Mouse (Mus musculus) liver, postnatal 0 days (tissue): ENCODE results near the gene Caln1. TPM values are rescaled to one million over a fixed set of nuclear protein-coding genes. Genes with fewer than 3 reads are reported as not detected.

ENCODE experiments used
- ATAC-seq: fragments of 200-750 bp; cut with Nextera tagmentation; 2 replicates; pipeline ENCODE4 v1.8.0; 2017; ENCODE audit warnings: mild to moderate bottlenecking, moderate library complexity
- DNase-seq: peaks from one replicate; pipeline ENCODE4 v3.0.0-alpha.2; 2016
- H3K27ac ChIP-seq: fragments of 300-500 bp; sonication (generic); 2 replicates; pipeline ENCODE4 v1.5.1; 2014; ENCODE audit warnings: antibody characterized with exemption, moderate library complexity, mild to moderate bottlenecking, low read depth
- H3K27me3 ChIP-seq: fragments of 300-500 bp; sonication (generic); 2 replicates; pipeline ENCODE4 v1.6.1; 2014; ENCODE audit warnings: low read length, control low read depth, mixed read lengths; ENCODE audit not compliant: insufficient read depth
- H3K36me3 ChIP-seq: fragments of 300-500 bp; sonication (generic); replicated peaks from 2 replicates; pipeline ENCODE4 v1.6.1; 2014; ENCODE audit warnings: mild to moderate bottlenecking, control low read depth, low read length, moderate library complexity, mixed read lengths; ENCODE audit not compliant: insufficient read depth
- H3K4me1 ChIP-seq: fragments of 300-500 bp; sonication (generic); 2 replicates; pipeline ENCODE4 v1.6.1; 2014; ENCODE audit warnings: antibody characterized with exemption, mild to moderate bottlenecking, control low read depth; ENCODE audit not compliant: insufficient read depth
- H3K4me2 ChIP-seq: fragments of 300-500 bp; sonication (generic); 2 replicates; pipeline ENCODE4 v1.6.1; 2014; ENCODE audit warnings: low read depth, mild to moderate bottlenecking, low read length, moderate library complexity, mixed read lengths
- H3K4me3 ChIP-seq: fragments of 300-500 bp; sonication (generic); 2 replicates; pipeline ENCODE4 v1.5.1; 2014; ENCODE audit warnings: low read depth, low read length
- H3K9ac ChIP-seq: fragments of 300-500 bp; sonication (generic); replicated peaks from 2 replicates; pipeline ENCODE4 v1.6.1; 2014; ENCODE audit warnings: mild to moderate bottlenecking, moderate library complexity
- H3K9me3 ChIP-seq: fragments of 300-500 bp; sonication (generic); 2 replicates; pipeline ENCODE4 v1.6.1; 2016; ENCODE audit warnings: mild to moderate bottlenecking, control low read depth, low read length, mixed read lengths
- CTCF ChIP-seq: sonication (generic); IDR thresholded peaks from 2 replicates; pipeline ENCODE4 v1.5.1; 2016; ENCODE audit warnings: antibody characterized with exemption, low read depth
- EP300 ChIP-seq: IDR thresholded peaks from 2 replicates; pipeline ENCODE4 v1.6.1; 2016; ENCODE audit warnings: antibody characterized with exemption, low read depth, mild to moderate bottlenecking
- WGBS: fragments of 180-500 bp; shearing (Covaris S2); extraction: QIAGEN DNeasy Blood & Tissue Kit; methylation state at CpG from one replicate; pipeline ENCODE4 v1.1.7; 2014; ENCODE audit not compliant: insufficient replicate concordance; 5-methylcytosine and 5-hydroxymethylcytosine counted together
- polyA plus RNA-seq: library from polyadenylated mRNA; unstranded; fragments of >200 nt; fragmentation: Nextera tagmentation; extraction: Ambion mirVana; gene quantifications from 2 replicates; pipeline ENCODE4 v1.2.1, GENCODE M21; 2015

Gene Caln1
- polyA plus RNA-seq, 1 experiment from 2014 or later, result 3.0 TPM

GRCm38 (mm10) chr5:130742171-130742570 is 372.9 kb downstream of the Caln1 start:
- H3K36me3 ChIP-seq, result no peaks in the 10 kb centered on the region
- H3K9me3 ChIP-seq, result no peaks in the 10 kb centered on the region
- no peaks in the 10 kb centered on the region for H3K27me3 ChIP-seq
- WGBS, result 79% methylated on average over 13 of the region's 13 CpGs
- TF ChIP-seq EP300 (no peak), CTCF (no peak)
- ATAC-seq (no peak), DNase-seq (no peak)
- no peak overlapping the region for H3K9ac ChIP-seq
- no peak overlapping the region for H3K4me3 ChIP-seq
- no peak overlapping the region for H3K27ac ChIP-seq
- H3K4me2 ChIP-seq, result no peak overlapping the region
- H3K4me1 ChIP-seq, result no peaks in the 10 kb centered on the region

GRCm38 (mm10) chr5:130757517-130757916 is 388.3 kb downstream of the Caln1 start:
- TF ChIP-seq EP300 (no peak), CTCF (peak; percentile 38; the same call in 1 of the 2 replicates)
- no peak overlapping the region for H3K4me3 ChIP-seq
- H3K27ac ChIP-seq, result no peak overlapping the region
- H3K4me2 ChIP-seq, result no peak overlapping the region
- H3K9ac ChIP-seq, result no peak overlapping the region
- ATAC-seq (no peak), DNase-seq (peak; percentile 14)
- H3K9me3 ChIP-seq, result no peaks in the 10 kb centered on the region; the same call in 1 of the 2 replicates
- no peaks in the 10 kb centered on the region for H3K27me3 ChIP-seq
- H3K4me1 ChIP-seq, result no peaks in the 10 kb centered on the region
- 80% methylated on average over 3 of the region's 3 CpGs for WGBS
- H3K36me3 ChIP-seq, result no peaks in the 10 kb centered on the region

GRCm38 (mm10) chr5:130765784-130766183 is 396.5 kb downstream of the Caln1 start:
- Histone ChIP-seq H3K27me3 (no peaks in the 10 kb centered on the region), H3K4me2 (no peak overlapping the region), H3K4me1 (no peaks in the 10 kb centered on the region), H3K36me3 (no peaks in the 10 kb centered on the region), H3K27ac (no peak overlapping the region), H3K9ac (no peak overlapping the region), H3K4me3 (no peak overlapping the region), H3K9me3 (no peaks in the 10 kb centered on the region)
- ATAC-seq, result no peak
- no peak for DNase-seq
- 89% methylated on average over 6 of the region's 6 CpGs for WGBS
- TF ChIP-seq EP300 (no peak), CTCF (no peak)

GRCm38 (mm10) chr5:130771061-130771741 is 401.9 kb downstream of the Caln1 start:
- H3K9ac ChIP-seq, result no peak overlapping the region
- H3K4me1 ChIP-seq, result no peaks in the 10 kb centered on the region
- no peaks in the 10 kb centered on the region for H3K36me3 ChIP-seq
- 73% methylated on average over 5 of the region's 5 CpGs for WGBS
- H3K27ac ChIP-seq, result no peak overlapping the region
- H3K4me3 ChIP-seq, result no peak overlapping the region
- ATAC-seq, result no peak
- no peaks in the 10 kb centered on the region for H3K27me3 ChIP-seq
- no peak for DNase-seq
- no peaks in the 10 kb centered on the region for H3K9me3 ChIP-seq
- TF ChIP-seq CTCF (no peak), EP300 (no peak)
- no peak overlapping the region for H3K4me2 ChIP-seq

- TF ChIP-seq CTCF (no peak), EP300 (no peak)
- H3K4me3 ChIP-seq, result no peak overlapping the region
- H3K9me3 ChIP-seq, result no peaks in the 10 kb centered on the region
- H3K27me3 ChIP-seq, result no peaks in the 10 kb centered on the region
- no peaks in the 10 kb centered on the region for H3K36me3 ChIP-seq
- H3K27ac ChIP-seq, result no peak overlapping the region
- no peaks in the 10 kb centered on the region for H3K4me1 ChIP-seq
- no peak overlapping the region for H3K4me2 ChIP-seq
- DNase-seq, result no peak
- ATAC-seq, result no peak
- WGBS, result 85% methylated on average over 6 of the region's 6 CpGs
- H3K9ac ChIP-seq, result no peak overlapping the region
Measured at GRCm38 (mm10) chr5:130772491-130772890, 403.2 kb downstream of the Caln1 start.

- H3K27me3 ChIP-seq, result no peaks in the 10 kb centered on the region
- 91% methylated on average over 3 of the region's 3 CpGs for WGBS
- no peaks in the 10 kb centered on the region for H3K9me3 ChIP-seq
- H3K4me3 ChIP-seq, result no peak overlapping the region
- no peaks in the 10 kb centered on the region for H3K4me1 ChIP-seq
- no peak for DNase-seq
- no peak overlapping the region for H3K9ac ChIP-seq
- H3K36me3 ChIP-seq, result no peaks in the 10 kb centered on the region
- H3K27ac ChIP-seq, result no peak overlapping the region
- H3K4me2 ChIP-seq, result no peak overlapping the region
- no peak for ATAC-seq
- TF ChIP-seq CTCF (no peak), EP300 (no peak)
Measured at GRCm38 (mm10) chr5:130774946-130775345, 405.7 kb downstream of the Caln1 start.
